Mouse (Mus musculus): ENCODE measurements at regions not wholly inside any gene's neighbourhood (a gene's known extent, or its start where the extent isn't known, plus 50 kb on each side); places are given as distances from the start of the nearest gene placed in this dataset.

GRCm38 (mm10) chrX:22898698-22899051 is 466.2 kb downstream of the Klhl13 start:
- ChIA-PET CTCF (no interaction called here), POLR2A (no interaction called here)

- CTCF ChIA-PET = no interaction called here
- POLR2A ChIA-PET = no interaction called here
Measured at GRCm38 (mm10) chrX:22898048-22898697, 466.7 kb downstream of the Klhl13 start.

- CTCF ChIA-PET = no interaction called here
- POLR2A ChIA-PET = no interaction called here
Measured at GRCm38 (mm10) chrX:22869791-22870190, 495.1 kb downstream of the Klhl13 start.

GRCm38 (mm10) chrX:22849522-22850495 is 515.1 kb downstream of the Klhl13 start:
- ChIA-PET CTCF (no interaction called here), POLR2A (no interaction called here)

GRCm38 (mm10) chrX:22848778-22849177 is 516.1 kb downstream of the Klhl13 start:
- ChIA-PET CTCF (no interaction called here), POLR2A (no interaction called here)

GRCm38 (mm10) chrX:22833226-22833625 is 531.7 kb downstream of the Klhl13 start:
- ChIA-PET POLR2A (no interaction called here), CTCF (no interaction called here)

- CTCF ChIA-PET = no interaction called here
- POLR2A ChIA-PET = no interaction called here
Measured at GRCm38 (mm10) chrX:22805184-22805583, 559.7 kb downstream of the Klhl13 start.

- ChIA-PET CTCF (no interaction called here), POLR2A (no interaction called here)
Measured at GRCm38 (mm10) chrX:22769971-22770530, 594.8 kb downstream of the Klhl13 start.

- ChIA-PET CTCF (no interaction called here), POLR2A (no interaction called here)
Measured at GRCm38 (mm10) chrX:22739235-22739634, 625.6 kb downstream of the Klhl13 start.

- POLR2A ChIA-PET = no interaction called here
- CTCF ChIA-PET = no interaction called here
Measured at GRCm38 (mm10) chrX:22698179-22698578, 666.7 kb downstream of the Klhl13 start.

- ChIA-PET POLR2A (interaction anchor here in 1 of 4 experiments (0.6 kb wide), 1 partner anchor 884 kb away, joined by 3 read pairs; no protein-coding TSS in a partner anchor), CTCF (interaction anchor here in 1 of 4 experiments (0.8 kb wide), 1 partner anchor 1233 kb away, joined by 3 read pairs; no protein-coding TSS in a partner anchor)
Measured at GRCm38 (mm10) chrX:22657722-22658342, 707.0 kb downstream of the Klhl13 start.

All from embryonic stem cell, embryonic (primary cell).